10 mouse cellular contexts compared by ENCODE assay signal in genomic region chr3:89999830-90000229, GRCm38 (mm10). TPM values are rescaled to one million over a fixed set of nuclear protein-coding genes. Genes with fewer than 3 reads are reported as not detected.
DNase-seq lines count a peak whose midpoint lies in the region; ATAC-seq and TF ChIP-seq lines count a peak whose summit lies in the region.
"Had no signal": no experiment of that assay in that cellular context is flagged by ENCODE, and none has a peak within 500 bp of the region (broad histone marks: within the 10 kb centered on the region; RNA-seq: fewer than 3 reads in every experiment).

No protein-coding gene starts in this region.

- peaks cover 61% of the 10 kb centered on the region for H3K36me3 ChIP-seq in kidney, embryonic 14.5 days (ENCODE audit: control insufficient read depth, insufficient read depth, low read length)
- peaks cover 41% of the 10 kb centered on the region for H3K36me3 ChIP-seq in ES-Bruce4 (ENCODE audit: control insufficient read depth, insufficient read depth, low read length, poor library complexity, severe bottlenecking)
- peaks cover 66% of the 10 kb centered on the region for H3K36me3 ChIP-seq in embryonic facial prominence, embryonic 13.5 days
- peaks cover 22% of the 10 kb centered on the region for H3K36me3 ChIP-seq in liver, embryonic 16.5 days (ENCODE audit: control insufficient read depth, insufficient read depth)

- no peak for ATAC-seq in kidney, embryonic 14.5 days (ENCODE audit: low FRiP score, low TSS enrichment)
- ATAC-seq in embryonic facial prominence, embryonic 13.5 days (ENCODE audit: insufficient number of reproducible peaks, insufficient read depth, low FRiP score, low TSS enrichment, low read depth) = no peak
- ATAC-seq in liver, embryonic 16.5 days (ENCODE audit: low read depth) = no peak

- 84% methylated on average over 4 of the region's 4 CpGs for WGBS in kidney, embryonic 14.5 days
- WGBS in embryonic facial prominence, embryonic 13.5 days = 82% methylated on average over 4 of the region's 4 CpGs
- WGBS in liver, embryonic 16.5 days (ENCODE audit: insufficient replicate concordance) = 68% methylated on average over 4 of the region's 4 CpGs

- H3K27ac ChIP-seq in kidney, embryonic 14.5 days (ENCODE audit: low read depth, low read length) = no peak overlapping the region
- no peak overlapping the region for H3K27ac ChIP-seq in ES-Bruce4 (ENCODE audit: insufficient read depth, low read length)
- peak overlapping the region; percentile 99 for H3K27ac ChIP-seq in embryonic facial prominence, embryonic 13.5 days
- peak overlapping the region; percentile 48; the same call in 1 of the 2 replicates for H3K27ac ChIP-seq in liver, embryonic 16.5 days (ENCODE audit: low read length)

- no peak for TF ChIP-seq CTCF in ES-Bruce4 (IDR thresholded peaks at IDR 0.05; ENCODE audit: low read depth, low read length)

- H3K4me1 ChIP-seq in kidney, embryonic 14.5 days (ENCODE audit: control insufficient read depth, insufficient read depth, low read length) = no peaks in the 10 kb centered on the region
- no peaks in the 10 kb centered on the region for H3K4me1 ChIP-seq in ES-Bruce4 (ENCODE audit: control insufficient read depth, insufficient read depth, low read length)
- peaks cover 24% of the 10 kb centered on the region for H3K4me1 ChIP-seq in embryonic facial prominence, embryonic 13.5 days
- peaks cover 11% of the 10 kb centered on the region for H3K4me1 ChIP-seq in liver, embryonic 16.5 days (ENCODE audit: control insufficient read depth, low read depth, low read length)

- TF ChIP-seq POLR2A in ES-Bruce4 (IDR thresholded peaks at IDR 0.05; ENCODE audit: insufficient read depth, low read length) = no peak

- no peaks in the 10 kb centered on the region for H3K27me3 ChIP-seq in kidney, embryonic 14.5 days (ENCODE audit: control insufficient read depth, insufficient read depth, low read length)
- no peaks in the 10 kb centered on the region for H3K27me3 ChIP-seq in ES-Bruce4 (ENCODE audit: control insufficient read depth, insufficient read depth, low read length, poor library complexity, severe bottlenecking)
- no peaks in the 10 kb centered on the region for H3K27me3 ChIP-seq in embryonic facial prominence, embryonic 13.5 days
- no peaks in the 10 kb centered on the region for H3K27me3 ChIP-seq in liver, embryonic 16.5 days (ENCODE audit: control insufficient read depth, insufficient read depth, low read depth, low read length)

- DNase-seq in kidney, postnatal 4 days = no peak
- no peak for DNase-seq in right cerebral cortex, adult 18-20 months
- DNase-seq in embryo, embryonic 9.5 days (ENCODE audit: extremely low spot score) = no peak
- no peak for DNase-seq in cerebellum, adult 11-12 months
- DNase-seq: adrenal gland, adult 8-10 months; forebrain, postnatal 0 days had no signal

- no peak for TF ChIP-seq EP300 in ES-Bruce4 (IDR thresholded peaks at IDR 0.05; ENCODE audit: insufficient read depth, low read depth, low read length)

- peak overlapping the region; percentile 81; the same call in 1 of the 2 replicates for H3K4me2 ChIP-seq in kidney, embryonic 14.5 days (replicated peaks; ENCODE audit: low read depth, low read length)
- H3K4me2 ChIP-seq in embryonic facial prominence, embryonic 13.5 days = peak overlapping the region; percentile 76
- H3K4me2 ChIP-seq in liver, embryonic 16.5 days (ENCODE audit: low read depth, low read length) = no peak overlapping the region

- H3K4me3 ChIP-seq in kidney, embryonic 14.5 days (ENCODE audit: low read length) = no peak overlapping the region
- no peak overlapping the region for H3K4me3 ChIP-seq in ES-Bruce4 (ENCODE audit: low read depth, low read length)
- H3K4me3 ChIP-seq in embryonic facial prominence, embryonic 13.5 days = 0 out of 2 replicates have a peak overlapping the region, but pooled peaks have one; percentile 79
- no peak overlapping the region for H3K4me3 ChIP-seq in liver, embryonic 16.5 days (ENCODE audit: low read depth, low read length)

- H3K9ac ChIP-seq in kidney, embryonic 14.5 days (ENCODE audit: low read depth, low read length) = no peak overlapping the region
- peak overlapping the region; percentile 87; the same call in 1 of the 2 replicates for H3K9ac ChIP-seq in ES-Bruce4 (ENCODE audit: low read depth, poor library complexity, severe bottlenecking)
- H3K9ac ChIP-seq in embryonic facial prominence, embryonic 13.5 days = peak overlapping the region; percentile 90
- no peak overlapping the region for H3K9ac ChIP-seq in liver, embryonic 16.5 days (ENCODE audit: low read depth, low read length)

- H3K9me3 ChIP-seq in kidney, embryonic 14.5 days (ENCODE audit: control insufficient read depth, low read length) = no peaks in the 10 kb centered on the region
- no peaks in the 10 kb centered on the region for H3K9me3 ChIP-seq in ES-Bruce4 (replicated peaks; ENCODE audit: control insufficient read depth, insufficient read depth, low read length, poor library complexity, severe bottlenecking)
- H3K9me3 ChIP-seq in embryonic facial prominence, embryonic 13.5 days = no peaks in the 10 kb centered on the region
- no peaks in the 10 kb centered on the region for H3K9me3 ChIP-seq in liver, embryonic 16.5 days (replicated peaks; ENCODE audit: control insufficient read depth, low read length)

RNA-seq across cellular contexts. Expression of gene Hax1, which starts 1.2 kb away (rescaled TPM):
- 166 and 188 TPM in 2 replicates for polyA plus RNA-seq in kidney, embryonic 14.5 days (2014; fragmentation: Nextera tagmentation; extraction: Ambion mirVana)
- polyA plus RNA-seq in ES-Bruce4 (2011; ENCODE audit: insufficient read depth, insufficient read length, low read depth, missing spikeins) = 169 and 170 TPM in 2 replicates
- polyA plus RNA-seq in embryonic facial prominence, embryonic 13.5 days (2015; fragmentation: Nextera tagmentation; extraction: Ambion mirVana) = 169 and 173 TPM in 2 replicates
- polyA plus RNA-seq in liver, embryonic 16.5 days (2015; fragmentation: Nextera tagmentation; extraction: Ambion mirVana) = 121 and 123 TPM in 2 replicates

RNA-seq across cellular contexts. Expression of gene Atp8b2, which starts 36.5 kb away (rescaled TPM):
- 8.4 and 17.3 TPM in 2 replicates for polyA plus RNA-seq in kidney, embryonic 14.5 days (2014; fragmentation: Nextera tagmentation; extraction: Ambion mirVana)
- polyA plus RNA-seq in ES-Bruce4 (2011; ENCODE audit: insufficient read depth, insufficient read length, low read depth, missing spikeins) = 26.8 and 32.1 TPM in 2 replicates
- 16.8 and 17.8 TPM in 2 replicates for polyA plus RNA-seq in embryonic facial prominence, embryonic 13.5 days (2015; fragmentation: Nextera tagmentation; extraction: Ambion mirVana)
- 1.9 and 2.0 TPM in 2 replicates for polyA plus RNA-seq in liver, embryonic 16.5 days (2015; fragmentation: Nextera tagmentation; extraction: Ambion mirVana)

RNA-seq across cellular contexts. Expression of gene 4933434E20Rik, which starts 51.6 kb away (rescaled TPM):
- 173 and 196 TPM in 2 replicates for polyA plus RNA-seq in kidney, embryonic 14.5 days (2014; fragmentation: Nextera tagmentation; extraction: Ambion mirVana)
- polyA plus RNA-seq in ES-Bruce4 (2011; ENCODE audit: insufficient read depth, insufficient read length, low read depth, missing spikeins) = 67.1 and 67.6 TPM in 2 replicates
- 146 and 149 TPM in 2 replicates for polyA plus RNA-seq in embryonic facial prominence, embryonic 13.5 days (2015; fragmentation: Nextera tagmentation; extraction: Ambion mirVana)
- 76.1 and 76.3 TPM in 2 replicates for polyA plus RNA-seq in liver, embryonic 16.5 days (2015; fragmentation: Nextera tagmentation; extraction: Ambion mirVana)

RNA-seq across cellular contexts. Expression of gene Ubap2l, which starts 52.6 kb away (rescaled TPM):
- polyA plus RNA-seq in kidney, embryonic 14.5 days (2014; fragmentation: Nextera tagmentation; extraction: Ambion mirVana) = 201 and 264 TPM in 2 replicates
- 414 and 432 TPM in 2 replicates for polyA plus RNA-seq in ES-Bruce4 (2011; ENCODE audit: insufficient read depth, insufficient read length, low read depth, missing spikeins)
- 231 and 255 TPM in 2 replicates for polyA plus RNA-seq in embryonic facial prominence, embryonic 13.5 days (2015; fragmentation: Nextera tagmentation; extraction: Ambion mirVana)
- polyA plus RNA-seq in liver, embryonic 16.5 days (2015; fragmentation: Nextera tagmentation; extraction: Ambion mirVana) = 57.4 and 64.4 TPM in 2 replicates

Comparison
In these comparisons a context has a peak if more than half of its experiments do, and no peak if none do; other contexts are left out.
1. H3K27ac ChIP-seq: peak in embryonic facial prominence, embryonic 13.5 days (single experiment) and liver, embryonic 16.5 days (single experiment); none in kidney, embryonic 14.5 days (single experiment) and ES-Bruce4 (single experiment).
2. H3K9ac ChIP-seq: peak in ES-Bruce4 (single experiment) and embryonic facial prominence, embryonic 13.5 days (single experiment); none in kidney, embryonic 14.5 days (single experiment) and liver, embryonic 16.5 days (single experiment).